Mouse (Mus musculus) ES-Bruce4 (cell line): ENCODE data around the gene Bcl2l2. TPM values are rescaled to one million over a fixed set of nuclear protein-coding genes. Genes with fewer than 3 reads are reported as not detected.

Experiments used
- H3K27ac ChIP-seq: 2 replicates; pipeline ENCODE4 v1.5.1; 2012; ENCODE audit warnings: low read length, inconsistent platforms; ENCODE audit not compliant: insufficient read depth
- H3K27me3 ChIP-seq: 2 replicates; pipeline ENCODE4 v1.6.1; 2012; ENCODE audit warnings: mild to moderate bottlenecking, low read length, inconsistent platforms; ENCODE audit not compliant: control insufficient read depth, poor library complexity, insufficient read depth, severe bottlenecking
- H3K36me3 ChIP-seq: 2 replicates; pipeline ENCODE4 v1.6.1; 2012; ENCODE audit warnings: inconsistent platforms, mild to moderate bottlenecking, low read length, moderate library complexity; ENCODE audit not compliant: control insufficient read depth, poor library complexity, insufficient read depth, severe bottlenecking
- H3K4me1 ChIP-seq: one replicate; pipeline ENCODE4 v1.8.1; 2011; ENCODE audit warnings: low read length; ENCODE audit not compliant: control insufficient read depth, insufficient read depth
- H3K4me3 ChIP-seq: 2 replicates; pipeline ENCODE4 v1.5.1; 2011; ENCODE audit warnings: low read depth, mild to moderate bottlenecking, low read length
- H3K9ac ChIP-seq: 2 replicates; pipeline ENCODE4 v1.6.1; 2012; ENCODE audit warnings: low read depth, mild to moderate bottlenecking, inconsistent platforms; ENCODE audit not compliant: poor library complexity, severe bottlenecking
- H3K9me3 ChIP-seq: replicated peaks from 2 replicates; pipeline ENCODE4 v1.6.1; 2012; ENCODE audit warnings: mild to moderate bottlenecking, low read length, inconsistent platforms; ENCODE audit not compliant: control insufficient read depth, poor library complexity, insufficient read depth, severe bottlenecking
- CTCF ChIP-seq: IDR thresholded peaks from one replicate; pipeline ENCODE4 v1.8.1; 2011; ENCODE audit warnings: low read depth, low read length
- EP300 ChIP-seq: IDR thresholded peaks from 2 replicates; pipeline ENCODE4 v1.6.1; 2011; ENCODE audit warnings: low read depth, low read length; ENCODE audit not compliant: insufficient read depth
- POLR2A ChIP-seq: IDR thresholded peaks from one replicate; pipeline ENCODE4 v1.8.1; 2011; ENCODE audit warnings: low read length; ENCODE audit not compliant: insufficient read depth
- polyA plus RNA-seq: library from polyadenylated mRNA; stranded (reverse); fragments of >200 nt; gene quantifications from 2 replicates; pipeline ENCODE4 v1.2.4, GENCODE M21; 2011; ENCODE audit warnings: low read depth; ENCODE audit not compliant: missing spikeins, insufficient read depth, insufficient read length

Bcl2l2 gene
- polyA plus RNA-seq, 1 experiment, result 26.8 TPM

DNA sequence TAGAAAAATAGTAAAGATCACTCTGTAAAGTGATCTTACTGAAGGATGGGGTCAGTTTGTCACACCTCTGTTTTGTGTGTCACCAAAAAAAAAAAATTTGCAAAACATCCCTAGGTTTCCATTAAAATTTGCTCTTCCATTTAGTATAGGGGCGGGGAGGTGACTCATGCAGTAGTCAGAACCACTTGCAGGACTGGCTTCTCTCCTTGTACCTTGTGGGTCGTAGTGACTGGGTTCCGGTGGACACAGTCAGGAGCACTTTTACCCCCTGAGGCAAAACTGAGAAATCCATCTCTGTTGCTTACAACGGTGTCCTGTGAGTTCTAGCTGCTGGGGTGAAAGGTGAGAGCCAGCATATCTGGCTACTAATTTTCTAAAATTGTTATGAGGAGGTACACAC is 20.5 kb downstream of the Bcl2l2 start:
- H3K36me3 ChIP-seq, result peaks cover 6% of the 10 kb centered on the region; the same call in 1 of the 2 replicates
- no peak overlapping the region for H3K9ac ChIP-seq
- H3K9me3 ChIP-seq, result no peaks in the 10 kb centered on the region
- H3K4me3 ChIP-seq, result no peak overlapping the region
- peaks cover 4% of the 10 kb centered on the region for H3K4me1 ChIP-seq
- H3K27me3 ChIP-seq, result no peaks in the 10 kb centered on the region
- TF ChIP-seq POLR2A, result no peak
- no peak overlapping the region for H3K27ac ChIP-seq

- Histone ChIP-seq H3K27me3 (peaks cover 3% of the 10 kb centered on the region; the same call in 1 of the 2 replicates), H3K4me3 (no peak overlapping the region), H3K9ac (no peak overlapping the region), H3K27ac (no peak overlapping the region), H3K36me3 (0 out of 2 replicates have a peak, but pooled peaks cover 2% of the 10 kb centered on the region), H3K9me3 (no peaks in the 10 kb centered on the region), H3K4me1 (peaks cover 5% of the 10 kb centered on the region)
- TF ChIP-seq CTCF (no peak), EP300 (no peak), POLR2A (no peak)
Observed at GRCm38 (mm10) chr14:54908682-54909081, 25.5 kb downstream of the Bcl2l2 start.

- H3K9ac ChIP-seq, result peak overlapping the region; percentile 85
- H3K4me1 ChIP-seq, result peaks cover 6% of the 10 kb centered on the region
- peak overlapping the region; percentile 82 for H3K4me3 ChIP-seq
- peaks cover 3% of the 10 kb centered on the region; the same call in 1 of the 2 replicates for H3K27me3 ChIP-seq
- peaks cover 10% of the 10 kb centered on the region; the same call in 1 of the 2 replicates for H3K36me3 ChIP-seq
- no peak overlapping the region for H3K27ac ChIP-seq
- H3K9me3 ChIP-seq, result no peaks in the 10 kb centered on the region
- TF ChIP-seq EP300 (no peak), CTCF (no peak), POLR2A (no peak)
Observed at GRCm38 (mm10) chr14:54912109-54912850, 29.1 kb downstream of the Bcl2l2 start.

- Histone ChIP-seq H3K36me3 (peaks cover 11% of the 10 kb centered on the region; the same call in 1 of the 2 replicates), H3K4me1 (peaks cover 3% of the 10 kb centered on the region), H3K27me3 (peaks cover 3% of the 10 kb centered on the region; the same call in 1 of the 2 replicates), H3K9me3 (no peaks in the 10 kb centered on the region), H3K4me3 (peak within 1 kb of the TSS; percentile 82), H3K27ac (no peak within 1 kb of the TSS), H3K9ac (peak within 1 kb of the TSS; percentile 85)
- TF ChIP-seq CTCF (no peak), POLR2A (peak; percentile 74)
Observed at GRCm38 (mm10) chr14:54912886-54913285, 29.7 kb downstream of the Bcl2l2 start, which contains the start of gene Slc22a17. Gene Slc22a17 (minus strand): TSS chr14:54913132.

- Histone ChIP-seq H3K36me3 (peaks cover 13% of the 10 kb centered on the region; the same call in 1 of the 2 replicates), H3K9me3 (no peaks in the 10 kb centered on the region), H3K27me3 (peaks cover 3% of the 10 kb centered on the region; the same call in 1 of the 2 replicates), H3K9ac (peak overlapping the region; percentile 85), H3K4me1 (peaks cover 3% of the 10 kb centered on the region), H3K4me3 (peak overlapping the region; percentile 82), H3K27ac (no peak overlapping the region)
- no peak for TF ChIP-seq POLR2A
- no peak for TF ChIP-seq CTCF
- no peak for TF ChIP-seq EP300
Observed at GRCm38 (mm10) chr14:54913343-54913742, 30.2 kb downstream of the Bcl2l2 start.

DNA sequence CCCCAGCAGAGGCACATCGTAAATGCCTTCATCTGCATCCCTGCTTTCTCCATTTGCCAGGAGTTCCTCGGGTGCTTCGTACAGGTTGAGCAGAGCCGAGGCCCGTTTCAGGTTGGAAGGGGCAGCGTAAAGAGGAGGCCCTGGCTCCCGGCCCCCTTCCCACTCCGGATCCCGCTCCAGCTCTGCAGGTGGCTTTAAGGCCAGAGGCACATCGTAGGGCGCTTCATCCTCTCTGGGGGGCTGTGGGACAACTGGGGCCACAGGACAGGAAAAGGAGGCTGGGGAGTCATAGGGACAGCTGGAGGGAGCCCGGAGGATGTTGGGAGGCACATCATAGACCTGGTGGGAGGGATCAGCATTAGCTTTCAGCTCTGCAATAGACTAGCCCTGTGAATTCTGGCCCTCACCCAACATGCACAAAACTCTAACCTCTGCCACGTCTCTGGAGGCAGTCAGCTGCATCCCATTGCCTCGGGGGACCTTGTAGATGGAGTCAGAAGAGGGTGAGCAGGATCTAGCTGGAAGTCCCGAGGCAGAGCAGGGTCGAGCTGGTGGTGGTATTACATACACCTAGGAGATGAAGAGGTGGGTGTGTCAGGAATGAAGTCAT is 37.0 kb downstream of the Bcl2l2 start:
- Histone ChIP-seq H3K36me3 (peaks cover 16% of the 10 kb centered on the region; the same call in 1 of the 2 replicates), H3K9me3 (no peaks in the 10 kb centered on the region; the same call in 1 of the 2 replicates), H3K9ac (no peak overlapping the region), H3K27ac (no peak overlapping the region), H3K4me1 (peaks cover 3% of the 10 kb centered on the region), H3K4me3 (no peak overlapping the region), H3K27me3 (no peaks in the 10 kb centered on the region)
- TF ChIP-seq EP300 (no peak), CTCF (no peak)
